Mouse (Mus musculus): ENCODE measurements around the gene H1f0.

DNA sequence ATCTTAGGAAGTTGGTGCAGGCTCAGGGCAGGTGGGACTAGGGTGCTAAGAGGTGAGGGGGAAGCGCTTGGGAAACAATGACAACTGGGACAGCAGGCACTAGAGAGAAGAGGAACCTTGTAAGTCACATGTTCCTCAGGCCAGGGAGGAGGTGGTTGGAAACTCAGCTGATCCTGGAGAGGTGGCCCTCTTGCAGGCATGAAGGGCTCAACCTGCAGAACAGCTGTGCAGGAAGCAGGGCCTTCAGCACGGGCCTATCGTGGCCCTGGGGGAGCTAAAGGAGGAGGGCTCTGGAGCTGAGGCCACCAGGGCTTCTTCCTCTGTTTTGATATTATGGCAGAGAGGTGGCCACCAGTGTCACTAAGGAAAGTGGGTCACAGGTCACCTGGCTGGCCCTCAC lies 31.6 kb upstream of the H1f0 start:
- TF ChIP-seq CTCF (IDR thresholded peaks at IDR 0.05; ENCODE audit: borderline replicate concordance, insufficient read depth, low read length): no peak
- TF ChIP-seq POLR2A (IDR thresholded peaks at IDR 0.05; ENCODE audit: low read depth, low read length): no peak

All from embryonic fibroblast, embryonic 13.5 days (primary cell).